Mouse (Mus musculus) G1E (cell line): ENCODE measurements around the gene Lrrc25.

Experiments used
- CTCF ChIP-seq: IDR thresholded peaks from 2 replicates; pipeline ENCODE4 v1.5.1; 2012; ENCODE audit warnings: low read depth, low read length, inconsistent platforms, mixed read lengths
- GATA1 ChIP-seq: IDR thresholded peaks from 2 replicates; pipeline ENCODE4 v1.6.1; 2012; ENCODE audit warnings: borderline replicate concordance, low read length, inconsistent platforms, mixed read lengths

GRCm38 (mm10) chr8:70615281-70615680 lies 674 bp upstream of the Lrrc25 start:
- TF ChIP-seq CTCF (no peak), GATA1 (no peak)
